Mouse (Mus musculus) inflammation-experienced regulatory T-cells, adult 6 months (primary cell): Measurements from ENCODE around the gene Nphp3. TPM values are rescaled to one million over a fixed set of nuclear protein-coding genes. Genes with fewer than 3 reads are reported as not detected.

Experiments
- ATAC-seq: one replicate; pipeline ENCODE4 v1.8.0; 2017
- polyA plus RNA-seq, 3 experiments: library from polyadenylated mRNA; unstranded; fragments of 100-300 nt; shearing (Covaris generic); gene quantifications; one replicate each; pipeline ENCODE4 v1.2.1; 2017

Nphp3 gene
- polyA plus RNA-seq, 3 experiments from 2014 or later: 0.13 to 1.8 (median 1.1) TPM

GRCm38 (mm10) chr9:104064571-104064970 lies 62.2 kb downstream of the Nphp3 start:
- no peak for ATAC-seq

GRCm38 (mm10) chr9:104070241-104070640 lies 67.9 kb downstream of the Nphp3 start:
- ATAC-seq: no peak

DNA sequence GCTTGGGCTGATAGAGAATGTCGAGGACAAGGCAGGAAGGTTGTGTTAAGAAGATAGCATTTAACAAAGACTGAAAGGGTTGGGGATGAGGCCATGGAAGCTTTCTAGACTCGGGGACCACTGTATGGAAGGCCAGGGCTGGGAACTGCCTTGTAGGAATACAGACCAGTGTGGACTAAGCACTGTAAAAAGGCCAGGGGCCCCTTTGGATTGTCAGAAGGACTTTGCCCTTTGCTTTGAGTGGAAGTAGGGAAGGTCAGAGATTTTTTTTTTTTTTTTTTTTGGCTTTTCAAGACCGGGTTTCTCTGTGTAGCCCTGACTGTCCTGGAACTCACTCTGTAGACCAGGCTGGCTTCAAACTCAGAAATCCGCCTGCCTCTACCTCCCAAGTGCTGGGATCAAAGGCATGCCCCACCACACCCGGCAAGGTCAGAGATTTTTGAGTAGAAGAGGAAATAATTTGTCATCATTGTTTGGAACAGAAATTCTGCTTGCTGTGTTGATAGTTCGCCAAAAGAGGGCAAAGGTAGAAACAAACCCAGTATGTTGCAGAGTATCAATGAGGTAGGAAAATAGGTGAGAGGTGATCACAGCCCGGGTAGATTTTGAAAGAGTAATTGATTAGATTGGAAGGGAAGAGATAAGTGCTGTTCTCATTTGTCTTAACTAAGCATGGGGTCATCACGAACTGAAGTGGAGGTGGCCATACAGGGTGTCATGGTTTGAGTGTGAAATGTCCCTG lies 68.7 kb downstream of the Nphp3 start:
- no peak for ATAC-seq

DNA sequence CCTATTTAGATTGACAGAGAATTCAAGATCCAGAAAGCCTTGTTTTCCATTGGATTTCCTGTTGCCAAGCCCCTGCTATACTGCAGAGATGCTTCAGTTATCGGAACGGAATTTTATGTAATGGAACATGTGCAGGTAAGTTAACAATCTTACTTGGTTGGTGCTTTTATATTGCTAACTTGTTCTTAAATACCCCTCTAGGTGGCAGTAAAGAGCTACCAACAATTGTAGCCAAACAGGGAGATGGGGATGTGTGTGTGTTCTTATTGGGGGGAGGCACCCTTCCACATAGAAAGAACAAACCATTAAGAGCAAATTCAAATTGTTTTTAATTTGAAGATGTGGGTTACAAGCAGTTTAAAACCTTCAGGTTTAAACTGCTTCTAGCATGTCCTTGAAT lies 73.5 kb downstream of the Nphp3 start:
- no peak for ATAC-seq

DNA sequence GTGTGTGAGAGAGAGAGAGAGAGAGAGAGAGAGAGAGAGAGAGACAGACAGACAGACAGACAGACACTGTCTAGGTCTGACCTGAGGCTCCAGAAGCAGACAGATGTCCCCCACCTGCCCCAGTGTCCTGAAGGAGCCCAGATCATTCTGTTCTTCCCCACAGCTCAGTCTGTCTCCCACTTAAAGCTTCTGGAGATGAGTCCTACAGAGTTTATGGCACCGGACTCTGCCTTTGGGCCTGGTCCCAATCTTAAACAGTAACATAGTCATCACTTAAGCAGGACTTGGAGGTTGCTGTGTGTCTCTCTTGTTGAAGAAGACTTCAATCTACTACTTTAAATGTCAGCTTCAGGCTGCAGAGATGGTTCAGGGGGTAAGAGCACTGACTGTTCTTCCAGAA lies 76.4 kb downstream of the Nphp3 start:
- no peak for ATAC-seq

DNA sequence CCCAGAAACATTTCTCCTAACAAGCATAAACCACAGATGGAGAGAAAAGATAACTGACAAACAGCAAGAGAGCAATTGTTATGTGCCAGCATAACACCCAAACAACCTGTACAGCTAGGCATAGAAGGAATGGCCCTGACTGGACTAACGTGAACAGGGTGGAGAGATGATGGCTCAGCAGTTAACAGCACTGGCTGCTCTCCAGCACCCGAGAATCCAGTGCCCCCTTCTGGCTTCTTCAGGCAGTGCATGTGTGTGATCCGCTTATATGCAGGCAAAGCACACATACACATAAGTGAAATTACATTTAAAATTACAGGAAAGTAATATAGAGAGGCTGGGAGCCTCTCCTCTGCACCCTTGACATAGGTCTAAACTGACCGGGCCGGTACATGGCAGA lies 77.0 kb downstream of the Nphp3 start:
- ATAC-seq: no peak

- ATAC-seq: no peak
Measured at GRCm38 (mm10) chr9:104080038-104080437, 77.7 kb downstream of the Nphp3 start.

DNA sequence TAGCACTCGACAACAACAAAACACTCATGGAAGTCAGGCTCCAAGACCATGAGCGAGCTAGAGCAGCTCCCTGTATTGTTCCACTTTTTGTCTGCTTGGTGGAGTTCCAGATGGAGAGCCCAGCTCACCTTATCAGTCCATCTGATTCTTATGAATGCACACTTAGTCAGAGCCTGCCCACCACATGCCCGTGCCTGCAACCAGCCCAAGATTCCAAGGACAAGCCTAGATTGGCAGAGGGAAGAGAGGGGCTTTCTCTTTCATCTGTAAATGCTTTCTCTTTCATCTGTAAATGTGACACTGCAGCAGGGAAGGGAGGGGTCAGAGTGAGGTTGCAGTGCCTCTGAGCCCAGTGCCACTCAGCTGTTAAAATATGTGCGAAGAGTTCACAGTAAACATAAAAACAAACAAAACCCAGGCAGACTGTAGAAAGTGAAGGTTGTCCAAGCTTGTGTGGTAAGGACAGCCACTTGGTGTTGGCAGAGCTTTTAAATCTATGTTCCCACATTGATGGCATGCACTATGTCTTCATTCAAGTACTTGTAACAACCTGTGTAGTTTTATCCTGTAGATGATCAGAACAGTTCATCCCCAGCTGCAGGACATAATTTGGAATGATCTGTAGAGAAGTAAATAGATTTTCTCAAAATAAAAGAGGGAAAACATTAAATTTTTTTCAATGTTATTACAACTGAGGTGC lies 83.5 kb downstream of the Nphp3 start:
- ATAC-seq: no peak

- ATAC-seq: no peak
Measured at GRCm38 (mm10) chr9:104088555-104088954, 86.2 kb downstream of the Nphp3 start.

- ATAC-seq: no peak
Measured at GRCm38 (mm10) chr9:104092945-104093344, 90.6 kb downstream of the Nphp3 start.

Other genes starting within 250 kb of the Nphp3 start
- gene Tmem108, start 240.7 kb upstream of the Nphp3 start, polyA plus RNA-seq: 1 to 10 TPM in 1 of 3 experiments, under 1 TPM in 1, not detected in 1; 0.69 to 1.8 TPM
- gene Gm28305, start 38.1 kb downstream of the Nphp3 start, polyA plus RNA-seq: not detected
- 10 to 100 TPM; 12.2 to 13.2 (median 12.9) TPM for gene Uba5, start 60.6 kb downstream of the Nphp3 start, polyA plus RNA-seq
- 10 to 100 TPM in 1 of 3 experiments, 1 to 10 TPM in 2; 4.2 to 11.6 (median 4.6) TPM for gene Acad11, start 60.8 kb downstream of the Nphp3 start, polyA plus RNA-seq
- gene Ackr4, start 124.4 kb downstream of the Nphp3 start, polyA plus RNA-seq: 1 to 10 TPM in 1 of 3 experiments, not detected in 2; 1.3 TPM